Mouse (Mus musculus): ENCODE measurements around the gene Gga1. TPM values are rescaled to one million over a fixed set of nuclear protein-coding genes. Genes with fewer than 3 reads are reported as not detected.

Gga1 gene
- polyA plus RNA-seq, 1 experiment from 2014 or later: 51.8 TPM

GRCm38 (mm10) chr15:78863154-78863553 is 13.8 kb upstream of the Gga1 start:
- no peak overlapping the region for H3K4me3 ChIP-seq
- H3K4me1 ChIP-seq: peaks cover 15% of the 10 kb centered on the region
- H3K27me3 ChIP-seq: no peaks in the 10 kb centered on the region
- no peak overlapping the region for H3K9ac ChIP-seq
- no peak overlapping the region for H3K4me2 ChIP-seq
- WGBS: 73% methylated on average over 2 of the region's 2 CpGs
- no peak for ATAC-seq (ENCODE audit: insufficient number of reproducible peaks, insufficient read depth, low FRiP score, low TSS enrichment, low read depth)
- no peaks in the 10 kb centered on the region for H3K36me3 ChIP-seq
- H3K27ac ChIP-seq: no peak overlapping the region; the same call in 1 of the 2 replicates
- H3K9me3 ChIP-seq: no peaks in the 10 kb centered on the region

- Histone ChIP-seq H3K27ac (peak overlapping the region; percentile 44), H3K27me3 (no peaks in the 10 kb centered on the region), H3K9ac (peak overlapping the region; percentile 54; the same call in 1 of the 2 replicates), H3K4me2 (no peak overlapping the region), H3K4me3 (no peak overlapping the region), H3K36me3 (no peaks in the 10 kb centered on the region), H3K9me3 (no peaks in the 10 kb centered on the region), H3K4me1 (peaks cover 22% of the 10 kb centered on the region)
- WGBS: 42% methylated on average over 13 of the region's 13 CpGs
- ATAC-seq (ENCODE audit: insufficient number of reproducible peaks, insufficient read depth, low FRiP score, low TSS enrichment, low read depth): no peak
Observed at GRCm38 (mm10) chr15:78863852-78864253, 13.1 kb upstream of the Gga1 start.

- Histone ChIP-seq H3K4me2 (peak overlapping the region; percentile 5; the same call in 1 of the 2 replicates), H3K9ac (0 out of 2 replicates have a peak overlapping the region, but pooled peaks have one; percentile 1), H3K27me3 (no peaks in the 10 kb centered on the region), H3K4me1 (peaks cover 26% of the 10 kb centered on the region), H3K4me3 (no peak overlapping the region), H3K36me3 (no peaks in the 10 kb centered on the region), H3K27ac (peak overlapping the region; percentile 79), H3K9me3 (no peaks in the 10 kb centered on the region)
- WGBS: 6% methylated on average over 9 of the region's 9 CpGs
- no peak for ATAC-seq (ENCODE audit: insufficient number of reproducible peaks, insufficient read depth, low FRiP score, low TSS enrichment, low read depth)
Observed at GRCm38 (mm10) chr15:78868398-78868797, 8.6 kb upstream of the Gga1 start.

- Histone ChIP-seq H3K27ac (peak overlapping the region; percentile 79), H3K4me3 (no peak overlapping the region), H3K36me3 (no peaks in the 10 kb centered on the region), H3K9me3 (no peaks in the 10 kb centered on the region), H3K9ac (0 out of 2 replicates have a peak overlapping the region, but pooled peaks have one; percentile 1), H3K4me1 (peaks cover 21% of the 10 kb centered on the region), H3K27me3 (no peaks in the 10 kb centered on the region), H3K4me2 (peak overlapping the region; percentile 5; the same call in 1 of the 2 replicates)
- 49% methylated on average over 7 of the region's 7 CpGs for WGBS
- no peak for ATAC-seq (ENCODE audit: insufficient number of reproducible peaks, insufficient read depth, low FRiP score, low TSS enrichment, low read depth)
Observed at GRCm38 (mm10) chr15:78868826-78869233, 8.2 kb upstream of the Gga1 start.

GRCm38 (mm10) chr15:78869775-78870174 is 7.2 kb upstream of the Gga1 start:
- ATAC-seq (ENCODE audit: insufficient number of reproducible peaks, insufficient read depth, low FRiP score, low TSS enrichment, low read depth): no peak
- H3K9me3 ChIP-seq: no peaks in the 10 kb centered on the region
- no peak overlapping the region for H3K27ac ChIP-seq
- H3K4me2 ChIP-seq: no peak overlapping the region
- no peak overlapping the region for H3K4me3 ChIP-seq
- 30% methylated on average over 6 of the region's 6 CpGs for WGBS
- H3K9ac ChIP-seq: no peak overlapping the region
- no peaks in the 10 kb centered on the region for H3K36me3 ChIP-seq
- H3K27me3 ChIP-seq: no peaks in the 10 kb centered on the region
- H3K4me1 ChIP-seq: peaks cover 18% of the 10 kb centered on the region

GRCm38 (mm10) chr15:78872021-78872608 is 4.9 kb upstream of the Gga1 start:
- no peak overlapping the region for H3K4me3 ChIP-seq
- 40% methylated on average over 5 of the region's 5 CpGs for WGBS
- ATAC-seq (ENCODE audit: insufficient number of reproducible peaks, insufficient read depth, low FRiP score, low TSS enrichment, low read depth): no peak
- no peaks in the 10 kb centered on the region for H3K36me3 ChIP-seq
- no peak overlapping the region for H3K27ac ChIP-seq
- H3K4me2 ChIP-seq: no peak overlapping the region
- no peak overlapping the region for H3K9ac ChIP-seq
- H3K4me1 ChIP-seq: peaks cover 31% of the 10 kb centered on the region
- H3K27me3 ChIP-seq: no peaks in the 10 kb centered on the region
- no peaks in the 10 kb centered on the region for H3K9me3 ChIP-seq

GRCm38 (mm10) chr15:78873803-78874435 is 3.1 kb upstream of the Gga1 start:
- 67% methylated on average over 13 of the region's 13 CpGs for WGBS
- no peak for ATAC-seq (ENCODE audit: insufficient number of reproducible peaks, insufficient read depth, low FRiP score, low TSS enrichment, low read depth)

GRCm38 (mm10) chr15:78874989-78875388 is 2.0 kb upstream of the Gga1 start:
- Histone ChIP-seq H3K9ac (0 out of 2 replicates have a peak overlapping the region, but pooled peaks have one; percentile 87), H3K36me3 (peaks cover 2% of the 10 kb centered on the region; the same call in 1 of the 2 replicates), H3K27ac (peak overlapping the region; percentile 99), H3K27me3 (no peaks in the 10 kb centered on the region), H3K4me3 (no peak overlapping the region), H3K9me3 (no peaks in the 10 kb centered on the region), H3K4me2 (no peak overlapping the region), H3K4me1 (peaks cover 40% of the 10 kb centered on the region)
- ATAC-seq (ENCODE audit: insufficient number of reproducible peaks, insufficient read depth, low FRiP score, low TSS enrichment, low read depth): no peak
- 68% methylated on average over 8 of the region's 8 CpGs for WGBS

More at GRCm38 (mm10) chr15:78873803-78874435, 3.1 kb upstream of the Gga1 start:
- Histone ChIP-seq H3K9me3 (no peaks in the 10 kb centered on the region), H3K4me3 (no peak overlapping the region), H3K27me3 (no peaks in the 10 kb centered on the region), H3K4me2 (no peak overlapping the region), H3K9ac (no peak overlapping the region), H3K4me1 (peaks cover 31% of the 10 kb centered on the region), H3K27ac (no peak overlapping the region), H3K36me3 (no peaks in the 10 kb centered on the region)

- Histone ChIP-seq H3K9me3 (no peaks in the 10 kb centered on the region), H3K4me2 (peak overlapping the region; percentile 93), H3K27me3 (no peaks in the 10 kb centered on the region), H3K27ac (peak overlapping the region; percentile 99), H3K4me3 (no peak overlapping the region), H3K9ac (peak overlapping the region; percentile 87), H3K36me3 (peaks cover 8% of the 10 kb centered on the region), H3K4me1 (peaks cover 46% of the 10 kb centered on the region)
- WGBS: 65% methylated on average over 5 of the region's 5 CpGs
- no peak for ATAC-seq (ENCODE audit: insufficient number of reproducible peaks, insufficient read depth, low FRiP score, low TSS enrichment, low read depth)
Observed at GRCm38 (mm10) chr15:78875537-78875936, 1.5 kb upstream of the Gga1 start.

- WGBS: 3% methylated on average over 17 of the region's 17 CpGs
- H3K9ac ChIP-seq: peak overlapping the region; percentile 87
- H3K27me3 ChIP-seq: no peaks in the 10 kb centered on the region
- peaks cover 47% of the 10 kb centered on the region for H3K4me1 ChIP-seq
- peak overlapping the region; percentile 70 for H3K4me3 ChIP-seq
- ATAC-seq (ENCODE audit: insufficient number of reproducible peaks, insufficient read depth, low FRiP score, low TSS enrichment, low read depth): peak; percentile 17; the same call in 1 of the 2 replicates
- peak overlapping the region; percentile 93 for H3K4me2 ChIP-seq
- peak overlapping the region; percentile 99 for H3K27ac ChIP-seq
- no peaks in the 10 kb centered on the region for H3K9me3 ChIP-seq
- peaks cover 14% of the 10 kb centered on the region for H3K36me3 ChIP-seq
Observed at GRCm38 (mm10) chr15:78876258-78876696, 713 bp upstream of the Gga1 start.

GRCm38 (mm10) chr15:78877810-78878390 is 910 bp downstream of the Gga1 start:
- peak overlapping the region; percentile 70 for H3K4me3 ChIP-seq
- peaks cover 30% of the 10 kb centered on the region for H3K36me3 ChIP-seq
- peak overlapping the region; percentile 93 for H3K4me2 ChIP-seq
- ATAC-seq (ENCODE audit: insufficient number of reproducible peaks, insufficient read depth, low FRiP score, low TSS enrichment, low read depth): no peak; the same call in none of the 2 replicates
- H3K27me3 ChIP-seq: no peaks in the 10 kb centered on the region
- peaks cover 38% of the 10 kb centered on the region for H3K4me1 ChIP-seq
- H3K9me3 ChIP-seq: no peaks in the 10 kb centered on the region
- H3K27ac ChIP-seq: peak overlapping the region; percentile 99
- H3K9ac ChIP-seq: peak overlapping the region; percentile 87
- under 1% methylated on average over 17 of the region's 17 CpGs for WGBS

Data from embryonic facial prominence, embryonic 13.5 days (tissue).